Mouse (Mus musculus) hindbrain, embryonic 15.5 days (tissue): ENCODE results near the gene Hmbs. TPM values are rescaled to one million over a fixed set of nuclear protein-coding genes. Genes with fewer than 3 reads are reported as not detected.
"Not testable (repeated sequence)": the region's sequence is repeated elsewhere in the genome, so short reads cannot be mapped to it uniquely, and the experiment has no call there.

ENCODE experiments used
- ATAC-seq: fragments of 200-750 bp; cut with Nextera tagmentation; 2 replicates; pipeline ENCODE4 v1.8.0; 2017; ENCODE audit warnings: low read depth, moderate number of reproducible peaks, moderate TSS enrichment; ENCODE audit not compliant: low FRiP score
- H3K27ac ChIP-seq: fragments of 300-500 bp; sonication (generic); replicated peaks from 2 replicates; pipeline ENCODE4 v1.5.1; 2015; ENCODE audit warnings: mild to moderate bottlenecking, inconsistent platforms
- H3K27me3 ChIP-seq: fragments of 300-500 bp; sonication (generic); 2 replicates; pipeline ENCODE4 v1.6.1; 2015; ENCODE audit warnings: control low read depth, inconsistent platforms
- H3K36me3 ChIP-seq: fragments of 300-500 bp; sonication (generic); 2 replicates; pipeline ENCODE4 v1.6.1; 2015; ENCODE audit warnings: control low read depth, inconsistent platforms
- H3K4me1 ChIP-seq: fragments of 300-500 bp; sonication (generic); replicated peaks from 2 replicates; pipeline ENCODE4 v1.6.1; 2015; ENCODE audit warnings: control low read depth, inconsistent platforms
- H3K4me2 ChIP-seq: fragments of 300-500 bp; sonication (generic); 2 replicates; pipeline ENCODE4 v1.6.1; 2015; ENCODE audit warnings: moderate library complexity, mild to moderate bottlenecking, inconsistent platforms
- H3K4me3 ChIP-seq: fragments of 300-500 bp; sonication (generic); 2 replicates; pipeline ENCODE4 v1.5.1; 2015; ENCODE audit warnings: mild to moderate bottlenecking, inconsistent platforms
- H3K9ac ChIP-seq: fragments of 300-500 bp; sonication (generic); 2 replicates; pipeline ENCODE4 v1.6.1; 2015; ENCODE audit warnings: inconsistent platforms
- H3K9me3 ChIP-seq: fragments of 300-500 bp; sonication (generic); 2 replicates; pipeline ENCODE4 v1.6.1; 2016; ENCODE audit warnings: control low read depth, inconsistent platforms
- WGBS: fragments of 180-500 bp; shearing (Covaris S2); methylation state at CpG from one replicate; pipeline ENCODE4 v1.1.7; 2015; 5-methylcytosine and 5-hydroxymethylcytosine counted together
- polyA plus RNA-seq: library from polyadenylated mRNA; unstranded; fragments of >200 nt; fragmentation: Nextera tagmentation; extraction: Ambion mirVana; gene quantifications from 2 replicates; pipeline ENCODE4 v1.2.1, GENCODE M21; 2015

The Hmbs gene
- polyA plus RNA-seq, 1 experiment from 2014 or later: 64.8 TPM

DNA sequence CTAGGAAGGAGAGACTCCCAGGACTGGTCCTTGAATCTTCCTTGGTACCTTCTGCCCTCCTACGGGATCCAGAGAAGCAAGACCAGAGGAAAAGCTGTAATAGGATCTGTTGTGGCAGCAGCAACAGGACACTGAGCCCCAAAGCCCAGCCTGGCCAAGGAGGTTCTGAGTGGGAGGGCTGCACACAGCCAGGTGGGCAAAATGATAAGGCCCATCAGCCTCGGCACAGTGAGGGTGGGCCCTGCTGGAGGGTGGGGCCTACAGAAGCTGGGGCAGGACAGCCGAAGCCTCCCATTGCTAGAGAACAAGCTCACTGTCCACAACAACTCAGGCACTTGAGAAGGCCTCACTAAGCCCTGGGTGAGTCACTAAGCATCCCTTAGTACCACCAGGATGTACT, 1.9 kb downstream of the Hmbs start:
- 90% methylated on average over 3 of the region's 3 CpGs for WGBS
- Histone ChIP-seq H3K4me3 (no peak overlapping the region), H3K27me3 (no peaks in the 10 kb centered on the region), H3K9me3 (no peaks in the 10 kb centered on the region), H3K27ac (no peak overlapping the region), H3K4me1 (peaks cover 22% of the 10 kb centered on the region), H3K9ac (no peak overlapping the region), H3K4me2 (no peak overlapping the region), H3K36me3 (peaks cover 12% of the 10 kb centered on the region)
- ATAC-seq: no peak

DNA sequence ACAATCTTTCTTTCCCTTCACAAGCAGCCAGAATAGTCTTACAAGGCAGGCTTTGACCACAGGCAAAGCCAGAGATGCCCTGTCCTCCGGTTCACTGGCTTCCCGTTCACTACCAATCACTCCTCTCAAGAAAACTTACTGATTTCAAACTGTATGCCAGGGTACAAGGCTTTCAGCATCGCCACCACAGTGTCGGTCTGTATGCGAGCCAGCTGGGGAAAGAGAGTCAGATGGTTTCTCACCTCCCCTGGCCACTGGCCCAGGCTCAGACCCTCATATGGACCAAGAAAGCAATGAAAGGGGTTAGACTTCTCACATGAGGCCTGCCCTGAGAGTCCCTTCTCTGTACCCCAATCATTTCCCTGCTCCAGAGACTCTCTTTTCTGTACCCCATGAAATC, 2.5 kb downstream of the Hmbs start:
- H3K4me2 ChIP-seq: no peak overlapping the region
- peaks cover 29% of the 10 kb centered on the region for H3K4me1 ChIP-seq
- H3K27me3 ChIP-seq: no peaks in the 10 kb centered on the region
- no peak overlapping the region for H3K4me3 ChIP-seq
- WGBS: 95% methylated on average over 5 of the region's 5 CpGs
- no peak overlapping the region for H3K27ac ChIP-seq
- no peak overlapping the region for H3K9ac ChIP-seq
- H3K36me3 ChIP-seq: peaks cover 10% of the 10 kb centered on the region
- no peaks in the 10 kb centered on the region for H3K9me3 ChIP-seq
- ATAC-seq: no peak

DNA sequence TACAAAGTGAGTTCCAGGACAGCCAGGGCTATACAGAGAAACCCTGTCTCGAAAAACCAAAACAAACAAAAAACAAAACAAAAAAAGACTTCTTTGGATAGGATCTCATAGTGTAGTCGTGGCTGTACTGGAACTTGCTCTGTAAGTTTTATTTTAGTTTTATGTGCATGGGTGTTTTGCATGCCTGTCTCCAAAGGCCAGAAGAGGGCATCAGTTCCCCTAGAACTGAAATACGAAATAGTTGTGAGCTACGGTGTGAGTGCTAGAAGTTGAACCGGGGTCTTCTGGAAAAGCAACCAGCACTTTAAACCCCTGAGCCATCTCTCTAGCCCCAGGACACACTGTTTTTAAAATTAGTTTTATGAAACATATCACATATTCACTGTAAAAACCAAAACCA, 5.5 kb downstream of the Hmbs start:
- WGBS: 81% methylated on average over 5 of the region's 5 CpGs
- no peak for ATAC-seq

DNA sequence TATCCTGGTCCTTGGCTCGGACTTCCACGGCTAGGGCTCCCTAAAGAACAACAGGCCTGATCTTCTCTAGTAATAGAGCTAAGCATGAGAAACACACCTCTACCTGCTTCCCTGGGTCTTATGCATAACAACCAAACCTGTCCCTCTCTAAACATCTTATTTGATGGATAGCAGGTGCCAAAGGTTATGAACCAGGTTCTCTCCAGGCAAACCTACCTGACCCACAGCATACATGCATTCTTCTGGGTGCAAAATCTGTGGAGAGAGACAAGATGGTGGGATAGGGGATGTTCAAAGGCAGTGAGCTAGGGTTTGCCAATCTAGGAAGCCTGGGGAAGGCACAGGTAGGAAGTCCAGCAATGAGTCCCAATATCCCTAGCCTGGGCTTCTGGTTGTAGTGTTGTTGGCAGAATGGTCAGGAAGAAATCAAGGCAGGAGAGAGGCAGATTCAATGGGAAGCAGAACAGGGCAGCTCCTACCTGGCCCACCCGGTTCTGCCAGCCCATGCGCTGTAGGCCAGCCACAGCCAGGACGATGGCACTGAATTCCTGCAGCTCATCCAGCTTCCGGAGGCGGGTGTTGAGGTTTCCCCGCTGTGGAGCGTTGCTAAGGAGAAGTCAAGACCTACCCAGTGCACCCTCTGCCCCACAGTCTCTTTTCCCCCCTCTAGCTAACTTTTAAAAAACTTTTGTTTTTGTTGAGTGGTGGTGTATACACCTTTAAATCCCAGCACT, 6.4 kb downstream of the Hmbs start:
- Histone ChIP-seq H3K4me3 (peak overlapping the region; percentile 62; the same call in 1 of the 2 replicates), H3K9ac (no peak overlapping the region), H3K4me2 (peak overlapping the region; percentile 88; the same call in 1 of the 2 replicates), H3K27ac (no peak overlapping the region), H3K4me1 (peaks cover 31% of the 10 kb centered on the region), H3K9me3 (no peaks in the 10 kb centered on the region), H3K27me3 (no peaks in the 10 kb centered on the region), H3K36me3 (peaks cover 22% of the 10 kb centered on the region)
- WGBS: 69% methylated on average over 9 of the region's 9 CpGs
- ATAC-seq: no peak

More for the DNA sequence above, 5.5 kb downstream of the Hmbs start:
- peaks cover 38% of the 10 kb centered on the region for H3K4me1 ChIP-seq
- H3K9me3 ChIP-seq: no peaks in the 10 kb centered on the region
- H3K9ac ChIP-seq: no peak overlapping the region
- no peak overlapping the region for H3K27ac ChIP-seq
- no peaks in the 10 kb centered on the region for H3K27me3 ChIP-seq
- H3K4me2 ChIP-seq: no peak overlapping the region
- no peak overlapping the region for H3K4me3 ChIP-seq
- peaks cover 13% of the 10 kb centered on the region for H3K36me3 ChIP-seq

DNA sequence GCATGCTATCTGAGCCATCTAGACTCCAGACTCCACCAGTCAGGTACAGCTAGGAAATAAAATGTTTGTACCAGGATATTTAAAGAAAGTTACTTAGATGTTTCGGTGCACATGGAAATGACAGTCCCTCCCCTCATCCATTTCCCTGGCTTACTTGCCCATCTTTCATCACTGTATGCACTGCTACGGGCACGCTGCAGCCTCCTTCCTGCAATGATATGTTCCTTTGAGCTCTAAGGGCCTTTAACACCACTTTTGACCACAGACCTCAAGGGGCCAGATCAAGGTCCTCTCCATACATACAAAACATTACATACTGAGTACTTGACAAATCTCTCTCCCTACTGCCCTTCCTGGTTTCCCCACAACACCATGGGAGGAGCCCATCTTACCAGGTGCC, 7.1 kb downstream of the Hmbs start:
- WGBS: 73% methylated on average over 3 of the region's 3 CpGs
- ATAC-seq: no peak
- H3K4me2 ChIP-seq: peak overlapping the region; percentile 88
- peaks cover 27% of the 10 kb centered on the region for H3K4me1 ChIP-seq
- H3K9me3 ChIP-seq: no peaks in the 10 kb centered on the region
- no peaks in the 10 kb centered on the region for H3K27me3 ChIP-seq
- peak overlapping the region; percentile 62 for H3K4me3 ChIP-seq
- peak overlapping the region; percentile 30 for H3K9ac ChIP-seq
- peaks cover 28% of the 10 kb centered on the region for H3K36me3 ChIP-seq
- H3K27ac ChIP-seq: no peak overlapping the region

DNA sequence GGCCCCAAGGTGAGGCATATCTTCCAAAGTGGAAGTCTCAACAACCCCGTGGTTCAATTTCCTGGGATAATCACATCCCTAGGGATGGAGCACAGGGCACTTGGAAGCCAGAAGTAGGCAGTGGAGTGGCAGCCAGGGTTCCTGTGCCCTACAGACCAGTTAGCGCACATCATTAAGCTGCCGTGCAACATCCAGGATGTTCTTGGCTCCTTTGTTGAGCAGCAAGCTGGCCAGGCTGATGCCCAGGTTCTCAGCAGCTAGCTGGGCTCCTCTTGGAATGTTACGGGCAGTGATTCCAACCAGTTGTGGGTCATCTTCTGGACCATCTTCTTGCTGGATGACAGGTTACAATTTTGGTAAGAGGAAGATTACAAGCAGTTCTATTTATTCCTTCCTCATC, 7.5 kb downstream of the Hmbs start:
- not testable (repeated sequence) for ATAC-seq
- peak overlapping the region; percentile 62 for H3K4me3 ChIP-seq
- peak overlapping the region; percentile 30 for H3K9ac ChIP-seq

DNA sequence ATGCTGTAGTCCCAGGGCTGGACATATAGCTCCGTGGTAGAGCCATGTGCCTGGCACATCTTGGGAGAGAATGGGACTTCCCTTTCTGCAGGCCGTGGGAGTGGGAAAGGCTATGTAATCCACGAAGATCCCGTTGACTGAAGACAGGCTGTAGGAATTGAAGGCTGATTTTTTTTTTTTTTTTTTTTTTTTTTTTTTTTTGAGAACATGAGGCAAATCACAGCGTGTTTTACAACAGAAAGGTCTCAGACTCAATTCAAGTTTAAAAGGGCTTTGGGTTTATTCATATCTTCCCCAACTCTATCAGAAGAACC, 8.0 kb downstream of the Hmbs start:
- ATAC-seq: no peak
- under 1% methylated on average over 5 of the region's 5 CpGs for WGBS
- Histone ChIP-seq H3K36me3 (peaks cover 36% of the 10 kb centered on the region), H3K9me3 (no peaks in the 10 kb centered on the region), H3K4me3 (peak overlapping the region; percentile 62), H3K27me3 (no peaks in the 10 kb centered on the region), H3K27ac (peak overlapping the region; percentile 89), H3K4me2 (peak overlapping the region; percentile 88), H3K9ac (peak overlapping the region; percentile 73), H3K4me1 (peaks cover 27% of the 10 kb centered on the region)

More for the DNA sequence above, 7.5 kb downstream of the Hmbs start:
- H3K9me3 ChIP-seq, H3K27me3 ChIP-seq, H3K27ac ChIP-seq: not testable (repeated sequence)
- Histone ChIP-seq H3K36me3 (peaks cover 32% of the 10 kb centered on the region), H3K4me1 (peaks cover 27% of the 10 kb centered on the region), H3K4me2 (peak overlapping the region; percentile 88)
- WGBS: 35% methylated on average over 4 of the region's 4 CpGs

DNA sequence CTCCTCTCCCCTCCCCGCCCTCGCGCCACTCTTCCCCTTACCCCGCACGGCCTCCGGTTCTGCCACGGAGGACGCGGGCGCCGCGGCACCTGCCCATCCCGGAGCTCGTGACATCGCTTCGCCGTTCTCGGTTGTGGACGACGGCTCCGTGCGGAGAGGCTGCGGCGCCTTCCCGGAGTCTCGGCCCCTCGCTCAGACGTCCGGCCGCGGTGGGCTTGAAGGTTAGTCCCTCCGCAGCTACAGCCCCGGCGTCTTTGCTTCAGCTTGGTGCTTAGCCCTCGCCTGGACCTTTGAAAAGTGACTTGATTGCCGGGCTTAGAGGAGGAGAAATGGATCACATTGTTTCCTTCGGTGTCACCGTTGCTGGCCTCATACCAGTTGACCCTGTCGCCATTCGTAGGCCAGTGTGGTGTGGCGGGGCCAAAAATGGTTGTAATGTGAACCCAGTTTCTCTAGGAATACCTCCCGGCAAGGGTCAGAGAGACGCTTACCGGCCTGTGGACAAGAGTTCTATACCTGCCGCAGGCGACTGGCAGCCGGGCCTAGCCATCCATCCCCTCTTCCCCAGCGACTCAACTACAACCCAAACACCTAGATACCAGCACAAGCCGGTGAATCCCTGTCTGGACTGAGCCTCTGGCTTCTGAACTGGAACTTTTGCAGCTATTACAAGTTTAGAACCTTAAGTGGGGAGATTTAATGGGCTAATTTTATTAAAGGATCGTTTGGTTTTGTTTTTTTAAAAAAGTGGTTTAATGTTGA, 8.5 kb downstream of the Hmbs start:
- no peak; the same call in 1 of the 2 replicates for ATAC-seq

DNA sequence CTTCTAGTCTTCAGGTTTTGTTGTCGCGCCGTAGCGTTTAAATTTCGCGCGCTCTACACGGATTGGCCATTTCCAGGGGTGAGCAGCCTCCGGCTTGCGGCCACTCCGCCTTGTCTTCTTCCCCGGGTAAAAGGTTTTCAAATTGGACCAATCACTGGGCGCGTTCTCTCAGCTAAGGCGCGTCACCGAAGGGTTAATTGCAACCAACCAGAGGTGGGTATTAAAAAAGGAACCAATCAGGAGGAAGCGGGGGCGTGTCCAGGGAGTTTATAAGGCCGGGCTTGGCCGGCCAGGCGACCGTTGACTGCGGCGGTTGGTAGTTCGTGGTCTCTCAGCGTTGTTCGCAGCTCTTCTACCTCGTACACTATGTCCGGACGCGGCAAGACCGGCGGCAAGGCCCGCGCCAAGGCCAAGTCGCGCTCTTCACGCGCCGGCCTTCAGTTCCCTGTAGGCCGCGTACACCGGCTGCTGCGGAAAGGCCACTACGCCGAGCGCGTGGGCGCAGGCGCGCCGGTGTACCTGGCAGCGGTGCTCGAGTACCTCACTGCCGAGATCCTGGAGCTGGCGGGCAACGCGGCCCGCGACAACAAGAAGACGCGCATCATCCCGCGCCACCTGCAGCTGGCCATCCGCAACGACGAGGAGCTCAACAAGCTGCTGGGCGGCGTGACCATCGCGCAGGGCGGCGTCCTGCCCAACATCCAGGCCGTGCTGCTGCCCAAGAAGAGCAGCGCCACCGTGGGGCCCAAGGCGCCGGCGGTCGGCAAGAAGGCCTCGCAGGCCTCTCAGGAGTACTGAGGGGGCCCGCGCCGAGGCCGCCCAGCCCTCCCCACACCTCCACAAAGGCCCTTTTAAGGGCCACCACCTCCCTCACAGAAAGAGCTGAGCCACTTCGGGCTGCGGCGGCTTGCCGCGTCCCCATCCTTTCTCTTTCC, 9.4 kb downstream of the Hmbs start, which contains the start of gene H2afx:
TSS of gene H2afx (plus strand) at position 299 of the 935 bp plus-strand sequence.
- peak; percentile 97 for ATAC-seq
- peak within 1 kb of the TSS; percentile 62 for H3K4me3 ChIP-seq
- H3K9me3 ChIP-seq: no peaks in the 10 kb centered on the region
- H3K9ac ChIP-seq: peak within 1 kb of the TSS; percentile 73
- H3K4me2 ChIP-seq: peak within 1 kb of the TSS; percentile 88
- WGBS: under 1% methylated on average over 89 of the region's 91 CpGs
- H3K36me3 ChIP-seq: peaks cover 48% of the 10 kb centered on the region
- H3K27ac ChIP-seq: peak within 1 kb of the TSS; percentile 89
- H3K4me1 ChIP-seq: peaks cover 27% of the 10 kb centered on the region
- H3K27me3 ChIP-seq: no peaks in the 10 kb centered on the region

More for the DNA sequence above, 8.5 kb downstream of the Hmbs start:
- H3K4me2 ChIP-seq: peak overlapping the region; percentile 88
- WGBS: 0% methylated on average over 49 of the region's 50 CpGs
- H3K9me3 ChIP-seq: no peaks in the 10 kb centered on the region
- H3K36me3 ChIP-seq: peaks cover 40% of the 10 kb centered on the region
- H3K4me3 ChIP-seq: peak overlapping the region; percentile 62
- H3K9ac ChIP-seq: peak overlapping the region; percentile 73
- peaks cover 27% of the 10 kb centered on the region for H3K4me1 ChIP-seq
- no peaks in the 10 kb centered on the region for H3K27me3 ChIP-seq
- peak overlapping the region; percentile 89 for H3K27ac ChIP-seq

DNA sequence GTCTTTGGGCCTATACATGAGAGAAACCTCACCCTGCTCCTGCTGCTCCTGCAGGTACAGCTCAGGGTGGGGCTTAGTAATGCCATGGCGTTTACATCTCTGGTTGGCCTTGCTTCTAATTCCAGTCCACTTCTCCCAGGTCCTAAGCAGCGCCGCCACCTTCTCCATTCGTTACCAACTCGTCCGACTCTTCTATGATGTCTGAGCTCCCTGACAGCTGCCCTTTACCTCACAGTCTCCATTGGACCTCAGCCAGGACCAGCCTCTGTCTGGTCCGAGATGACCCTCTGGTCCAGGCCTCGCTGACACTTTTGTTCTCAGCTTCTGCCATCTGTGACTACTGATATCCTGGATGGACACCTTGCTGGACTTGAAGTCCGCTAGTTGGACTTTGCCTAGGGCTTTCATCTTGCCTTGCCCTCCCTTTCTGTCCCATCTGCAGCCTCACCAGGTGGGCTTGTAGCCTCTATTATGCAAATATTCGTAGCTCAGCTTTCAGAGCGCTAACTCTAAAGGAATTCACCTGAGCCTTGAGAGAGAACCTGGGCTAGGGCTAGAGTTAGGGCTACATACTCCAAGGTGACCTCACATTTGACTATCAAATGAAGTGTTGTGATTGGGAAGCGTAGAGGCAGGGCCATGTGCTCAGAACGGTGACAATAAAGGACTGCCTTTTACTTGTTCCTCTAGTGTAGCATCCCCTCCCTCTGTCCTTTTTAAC, 10.9 kb downstream of the Hmbs start:
- no peak overlapping the region for H3K27ac ChIP-seq
- no peaks in the 10 kb centered on the region for H3K9me3 ChIP-seq
- peaks cover 28% of the 10 kb centered on the region for H3K4me1 ChIP-seq
- H3K36me3 ChIP-seq: peaks cover 51% of the 10 kb centered on the region
- H3K9ac ChIP-seq: no peak overlapping the region
- no peak overlapping the region for H3K4me3 ChIP-seq
- no peak for ATAC-seq
- no peaks in the 10 kb centered on the region for H3K27me3 ChIP-seq
- WGBS: 96% methylated on average over 13 of the region's 13 CpGs
- no peak overlapping the region for H3K4me2 ChIP-seq

DNA sequence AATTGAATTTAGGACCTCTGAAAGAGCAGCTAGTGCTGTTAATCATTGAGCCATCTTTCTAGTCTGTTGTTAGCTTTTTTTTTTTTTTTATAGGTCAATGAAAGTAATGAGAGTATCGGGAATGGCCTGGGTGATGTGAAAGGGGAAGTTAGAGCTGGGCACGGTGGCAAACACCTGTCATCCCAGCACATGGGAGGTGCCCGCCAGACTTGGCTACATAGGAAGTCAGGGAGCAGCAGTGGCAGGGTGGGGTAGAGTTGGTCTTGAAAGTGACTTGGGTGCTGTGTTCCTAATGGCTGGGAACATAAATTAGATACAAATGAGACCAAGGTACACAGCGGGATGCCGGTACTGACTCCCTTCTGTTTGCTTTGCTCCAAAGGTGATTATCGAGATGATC, 13.3 kb downstream of the Hmbs start:
- Histone ChIP-seq H3K36me3 (peaks cover 45% of the 10 kb centered on the region), H3K27me3 (no peaks in the 10 kb centered on the region), H3K9ac (no peak overlapping the region), H3K9me3 (no peaks in the 10 kb centered on the region), H3K4me2 (no peak overlapping the region), H3K4me3 (no peak overlapping the region), H3K4me1 (peaks cover 19% of the 10 kb centered on the region), H3K27ac (no peak overlapping the region)
- ATAC-seq: no peak
- WGBS: 97% methylated on average over 6 of the region's 6 CpGs
